Mouse (Mus musculus): ENCODE measurements around the gene Rasd1.

DNA sequence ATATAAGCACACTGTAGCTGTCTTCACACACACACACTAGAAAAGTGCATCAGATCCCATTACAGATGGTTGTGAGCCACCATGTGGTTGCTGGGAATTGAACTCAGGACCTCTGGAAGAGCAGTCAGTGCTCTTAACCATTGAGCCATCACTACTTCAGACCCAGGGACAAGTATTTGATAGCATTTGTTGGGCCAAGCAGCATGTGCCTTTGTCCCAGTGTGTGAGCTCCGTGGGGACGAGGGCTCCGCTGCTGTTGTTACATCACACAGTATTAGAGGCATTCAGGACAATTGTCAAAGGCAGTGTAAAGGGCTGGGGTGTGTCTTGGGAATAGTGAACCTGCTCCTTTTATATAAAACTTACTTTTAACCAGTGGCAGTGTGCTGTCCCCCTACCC lies 27.7 kb downstream of the Rasd1 start:
- TF ChIP-seq POLR2A (IDR thresholded peaks at IDR 0.05; ENCODE audit: extremely low read depth, insufficient read depth, low read length) (no peak), CTCF (IDR thresholded peaks at IDR 0.05; ENCODE audit: extremely low read depth, insufficient read depth, low read length) (no peak)

Measured in cortical plate, adult 2 months (tissue).